Mouse (Mus musculus) brain, embryonic 14.5 days (tissue): ENCODE measurements at regions not wholly inside any gene's neighbourhood (a gene's known extent, or its start where the extent isn't known, plus 50 kb on each side); places are given as distances from the start of the nearest gene placed in this dataset.

Source experiments
- CTCF ChIP-seq: fragments of 200-500 bp; IDR thresholded peaks from 2 replicates; pipeline ENCODE4 v1.5.1; 2012; ENCODE audit warnings: inconsistent platforms, mild to moderate bottlenecking, moderate library complexity, borderline replicate concordance; ENCODE audit not compliant: insufficient read depth, insufficient read length; ENCODE audit errors: extremely low read depth
- POLR2A ChIP-seq: fragments of 200-500 bp; IDR thresholded peaks from 2 replicates; pipeline ENCODE4 v1.6.1; 2012; ENCODE audit warnings: mild to moderate bottlenecking, inconsistent platforms, borderline replicate concordance; ENCODE audit not compliant: poor library complexity, insufficient read depth, insufficient read length, severe bottlenecking; ENCODE audit errors: extremely low read depth

DNA sequence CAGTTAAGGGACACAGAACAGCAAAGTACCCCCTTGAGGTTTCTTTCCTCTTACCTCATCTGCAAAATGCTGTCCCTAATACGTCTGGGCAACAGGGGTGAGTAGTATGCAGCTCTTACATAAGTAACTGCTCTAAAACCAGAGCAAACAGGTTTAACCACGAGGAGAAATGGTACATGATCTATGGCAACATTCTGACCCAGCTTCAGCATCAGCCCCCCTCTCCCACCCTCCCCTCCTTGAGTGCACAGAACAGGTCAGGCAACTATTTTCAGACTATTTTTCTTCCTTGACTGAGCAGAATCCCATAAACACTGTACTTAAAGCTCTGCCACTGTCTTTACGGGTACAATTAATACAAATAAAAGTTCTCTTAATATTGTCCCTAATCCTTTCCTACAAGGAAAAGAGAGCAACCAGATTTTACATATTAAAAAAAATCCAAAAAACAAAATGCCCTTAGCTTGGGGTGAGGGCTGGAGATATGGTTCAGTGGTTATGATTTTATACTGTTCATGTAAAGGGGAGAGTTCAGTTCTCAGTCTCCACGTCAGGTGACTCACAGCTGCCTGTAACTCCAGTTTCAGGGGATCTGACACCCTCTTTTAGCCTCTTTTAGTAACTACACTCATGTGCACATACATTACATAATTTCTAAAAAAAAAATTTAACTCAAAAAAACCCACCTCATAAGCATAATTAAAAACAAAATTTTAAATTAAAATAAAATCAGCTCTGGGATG lies 69.1 kb upstream of the Spdye4c start:
- no peak for TF ChIP-seq CTCF
- no peak for TF ChIP-seq POLR2A
